Comparison of ENCODE assay signal across 8 mouse cellular contexts in the genomic region with DNA sequence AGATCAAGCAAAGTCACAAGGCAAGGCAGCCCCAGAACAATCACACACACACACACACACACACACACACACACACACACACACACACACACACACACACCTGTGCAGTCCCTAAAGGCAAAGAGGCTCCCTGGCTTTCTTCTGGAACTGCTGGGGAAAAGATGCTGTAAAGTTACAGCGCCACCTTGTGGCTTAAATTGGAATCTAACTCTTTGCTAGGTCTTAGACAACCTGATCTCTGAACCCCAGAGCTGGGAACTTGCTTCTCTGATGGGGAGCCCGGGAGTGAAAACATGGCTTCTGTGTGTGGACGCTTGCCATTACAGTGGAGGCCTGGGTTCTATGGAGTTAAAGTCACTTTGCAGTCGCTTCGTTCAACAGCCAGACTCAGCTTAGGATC. TPM values are rescaled to one million over a fixed set of nuclear protein-coding genes. Genes with fewer than 3 reads are reported as not detected.
A peak's percentile ranks its signal among the peaks of the same experiment; 100 is the strongest.
DNase-seq lines count a peak whose midpoint lies in the region; ATAC-seq and TF ChIP-seq lines count a peak whose summit lies in the region.

No protein-coding gene starts in this region.

- DNase-seq in layer of hippocampus, adult 2 months (ENCODE audit: low spot score in 2 of 2), result peak; percentile 52 to 79
- no peak for DNase-seq in layer of hippocampus, adult 8-10 months (ENCODE audit: low spot score in 2 of 2)
- DNase-seq in MEL (ENCODE audit: low read depth, low spot score), result peak; percentile 80
- peak; percentile 61 to 84 for DNase-seq in cerebellum, postnatal 36 days
- DNase-seq in thymus, postnatal 14 days, result peak; percentile 72

- TF ChIP-seq CTCF in layer of hippocampus, adult 2 months (conservative IDR thresholded peaks at IDR 0.05), result peak; percentile 78
- TF ChIP-seq CTCF in MEL (IDR thresholded peaks at IDR 0.05 in 2 of 3, conservative IDR thresholded peaks at IDR 0.05 in 1 of 3; ENCODE audit: control insufficient read depth in 1 of 3, insufficient read depth in 1 of 3, low read depth in 2 of 3, low read length in 3 of 3, poor library complexity in 1 of 3, severe bottlenecking in 1 of 3), result peak; percentile 54 to 88 (median 59)

- TF ChIP-seq RAD21 in MEL (IDR thresholded peaks at IDR 0.05; ENCODE audit: low read depth, low read length), result peak; percentile 82

- H3K27ac ChIP-seq in layer of hippocampus, adult 2 months, result no peak overlapping the region
- H3K27ac ChIP-seq in MEL (ENCODE audit: control insufficient read depth, low read depth, low read length), result no peak overlapping the region
- H3K27ac ChIP-seq in limb, embryonic 12.5 days, result no peak overlapping the region
- H3K27ac ChIP-seq in midbrain, embryonic 13.5 days, result no peak overlapping the region

- no peaks in the 10 kb centered on the region for H3K36me3 ChIP-seq in MEL (ENCODE audit: control insufficient read depth in 1 of 2, insufficient read depth in 2 of 2, low read length in 2 of 2)
- peaks cover 13% of the 10 kb centered on the region for H3K36me3 ChIP-seq in limb, embryonic 12.5 days
- peaks cover 79% of the 10 kb centered on the region for H3K36me3 ChIP-seq in midbrain, embryonic 13.5 days

- no peaks in the 10 kb centered on the region for H3K4me1 ChIP-seq in MEL (ENCODE audit: control insufficient read depth in 1 of 2, insufficient read depth in 2 of 2, low read length in 2 of 2)
- H3K4me1 ChIP-seq in limb, embryonic 12.5 days (replicated peaks), result no peaks in the 10 kb centered on the region
- peaks cover 11% of the 10 kb centered on the region; the same call in 1 of the 2 replicates for H3K4me1 ChIP-seq in midbrain, embryonic 13.5 days (replicated peaks)

- no peak overlapping the region for H3K9ac ChIP-seq in MEL (ENCODE audit: control insufficient read depth, low read depth, low read length, poor library complexity, severe bottlenecking)
- H3K9ac ChIP-seq in limb, embryonic 12.5 days (replicated peaks), result no peak overlapping the region
- no peak overlapping the region for H3K9ac ChIP-seq in midbrain, embryonic 13.5 days (replicated peaks)

- TF ChIP-seq POLR2A in MEL (IDR thresholded peaks at IDR 0.05; ENCODE audit: control insufficient read depth in 1 of 2, insufficient read depth in 1 of 2, low read depth in 1 of 2, low read length in 2 of 2, poor library complexity in 1 of 2), result no peak

- H3K79me2 ChIP-seq in MEL (ENCODE audit: control insufficient read depth, insufficient read depth, low read length, poor library complexity), result no peaks in the 10 kb centered on the region

- peaks cover 15 to 35% of the 10 kb centered on the region in 2 experiments for H3K27me3 ChIP-seq in MEL (ENCODE audit: control insufficient read depth in 1 of 2, insufficient read depth in 2 of 2, low read length in 2 of 2)
- no peaks in the 10 kb centered on the region for H3K27me3 ChIP-seq in limb, embryonic 12.5 days
- no peaks in the 10 kb centered on the region for H3K27me3 ChIP-seq in midbrain, embryonic 13.5 days

- WGBS in limb, embryonic 12.5 days, result 19% methylated on average over 5 of the region's 5 CpGs
- WGBS in midbrain, embryonic 13.5 days, result 18% methylated on average over 5 of the region's 5 CpGs

- peak; percentile 40 to 42; a peak in 2 of 4 replicates for ATAC-seq in hematopoietic stem cell, adult 5-6 weeks (replicated peaks in 1 of 2; ENCODE audit: insufficient read depth in 1 of 2, low FRiP score in 2 of 2, low TSS enrichment in 1 of 2, low read depth in 1 of 2, poor library complexity in 2 of 2, severe bottlenecking in 2 of 2)
- peak; percentile 35; the same call in 1 of the 2 replicates for ATAC-seq in limb, embryonic 12.5 days (ENCODE audit: insufficient number of reproducible peaks, insufficient read depth, low FRiP score, low TSS enrichment, low read depth)
- ATAC-seq in midbrain, embryonic 13.5 days, result peak; percentile 51

- no peak overlapping the region for H3K4me2 ChIP-seq in limb, embryonic 12.5 days
- H3K4me2 ChIP-seq in midbrain, embryonic 13.5 days (replicated peaks), result no peak overlapping the region

- no peaks in the 10 kb centered on the region for H3K9me3 ChIP-seq in MEL (replicated peaks; ENCODE audit: insufficient read depth, low read length)
- H3K9me3 ChIP-seq in limb, embryonic 12.5 days, result peaks cover 3% of the 10 kb centered on the region; the same call in 1 of the 2 replicates
- no peaks in the 10 kb centered on the region for H3K9me3 ChIP-seq in midbrain, embryonic 13.5 days

- TF ChIP-seq EP300 in MEL (IDR thresholded peaks at IDR 0.05; ENCODE audit: low read depth in 1 of 2, low read length in 2 of 2), result no peak

- no peak overlapping the region for H3K4me3 ChIP-seq in layer of hippocampus, adult 2 months
- no peak overlapping the region for H3K4me3 ChIP-seq in MEL (ENCODE audit: control insufficient read depth in 1 of 2, insufficient read depth in 1 of 2, low read depth in 2 of 2, low read length in 2 of 2)
- no peak overlapping the region for H3K4me3 ChIP-seq in limb, embryonic 12.5 days (replicated peaks)
- no peak overlapping the region for H3K4me3 ChIP-seq in midbrain, embryonic 13.5 days (replicated peaks)

TF ChIP-seq in MEL, 35 proteins besides CTCF, POLR2A, EP300 and RAD21:
- TF ChIP-seq ZC3H11A (IDR thresholded peaks at IDR 0.05; ENCODE audit: low read depth, low read length), result peak; percentile 75
- TF ChIP-seq UBTF (IDR thresholded peaks at IDR 0.05; ENCODE audit: borderline replicate concordance, insufficient read depth, low read depth, low read length), result no peak
- no peak for TF ChIP-seq RCOR1 (IDR thresholded peaks at IDR 0.05; ENCODE audit: low read depth, low read length)
- TF ChIP-seq SMC3 (IDR thresholded peaks at IDR 0.05; ENCODE audit: low read depth, low read length), result peak; percentile 85

RNA-seq across cellular contexts. Expression of a gene that starts 13.9 kb away (rescaled TPM):
- total RNA-seq in layer of hippocampus, adult 2 months (2021), result 10 to 100 TPM; 33.4 to 37.1 TPM
- 10 to 100 TPM; 31.1 to 38.6 (median 37.0) TPM for total RNA-seq in layer of hippocampus, adult 8-10 months (2022)
- total RNA-seq in MEL (2012; rRNA removed), result 7.3 and 7.4 TPM in 2 replicates
- polyA plus RNA-seq in MEL (2012; ENCODE audit: insufficient read depth in 1 of 2, insufficient read length in 2 of 2, low read depth in 1 of 2, low replicate concordance in 2 of 2, missing spikeins in 1 of 2), result 10 to 100 TPM in 1 of 2 experiments, not detected in 1; 16.9 TPM
- 51.2 and 82.1 TPM in 2 replicates for total RNA-seq in hematopoietic stem cell, adult 5-6 weeks (2017)
- 24.6 and 26.7 TPM in 2 replicates for polyA plus RNA-seq in limb, embryonic 12.5 days (2016; fragmentation: Nextera tagmentation; extraction: Ambion mirVana)
- polyA plus RNA-seq in midbrain, embryonic 13.5 days (2015; fragmentation: Nextera tagmentation; extraction: Ambion mirVana), result 35.9 and 36.2 TPM in 2 replicates

RNA-seq across cellular contexts. Expression of a gene that starts 19.2 kb away (rescaled TPM):
- total RNA-seq in layer of hippocampus, adult 2 months (2021), result 100 to 1,000 TPM; 160 to 165 TPM
- total RNA-seq in layer of hippocampus, adult 8-10 months (2022), result 100 to 1,000 TPM; 160 to 178 (median 170) TPM
- not detected in 2 replicates for total RNA-seq in MEL (2012; rRNA removed)
- under 1 TPM in 1 of 2 experiments, not detected in 1; 0.10 TPM for polyA plus RNA-seq in MEL (2012; ENCODE audit: insufficient read depth in 1 of 2, insufficient read length in 2 of 2, low read depth in 1 of 2, low replicate concordance in 2 of 2, missing spikeins in 1 of 2)
- 2.5 TPM in 1 of 2 replicates, not detected in the other for total RNA-seq in hematopoietic stem cell, adult 5-6 weeks (2017)
- 93.5 and 97.8 TPM in 2 replicates for polyA plus RNA-seq in limb, embryonic 12.5 days (2016; fragmentation: Nextera tagmentation; extraction: Ambion mirVana)
- 478 and 520 TPM in 2 replicates for polyA plus RNA-seq in midbrain, embryonic 13.5 days (2015; fragmentation: Nextera tagmentation; extraction: Ambion mirVana)

RNA-seq across cellular contexts. Expression of a gene that starts 42.9 kb away (rescaled TPM):
- total RNA-seq in layer of hippocampus, adult 2 months (2021), result 1 to 10 TPM; 5.7 to 7.4 TPM
- 1 to 10 TPM; 4.4 to 7.0 (median 5.5) TPM for total RNA-seq in layer of hippocampus, adult 8-10 months (2022)
- total RNA-seq in MEL (2012; rRNA removed), result 214 and 242 TPM in 2 replicates
- 100 to 1,000 TPM; 110 to 268 TPM for polyA plus RNA-seq in MEL (2012; ENCODE audit: insufficient read depth in 1 of 2, insufficient read length in 2 of 2, low read depth in 1 of 2, low replicate concordance in 2 of 2, missing spikeins in 1 of 2)
- 125 and 146 TPM in 2 replicates for total RNA-seq in hematopoietic stem cell, adult 5-6 weeks (2017)
- 207 and 208 TPM in 2 replicates for polyA plus RNA-seq in limb, embryonic 12.5 days (2016; fragmentation: Nextera tagmentation; extraction: Ambion mirVana)
- 66.2 and 71.9 TPM in 2 replicates for polyA plus RNA-seq in midbrain, embryonic 13.5 days (2015; fragmentation: Nextera tagmentation; extraction: Ambion mirVana)

RNA-seq across cellular contexts. Expression of a gene that starts 46.4 kb away (rescaled TPM):
- total RNA-seq in layer of hippocampus, adult 2 months (2021), result 10 to 100 TPM; 48.6 to 51.1 TPM
- 10 to 100 TPM; 43.9 to 50.8 (median 49.6) TPM for total RNA-seq in layer of hippocampus, adult 8-10 months (2022)
- 20.3 and 22.9 TPM in 2 replicates for total RNA-seq in MEL (2012; rRNA removed)
- polyA plus RNA-seq in MEL (2012; ENCODE audit: insufficient read depth in 1 of 2, insufficient read length in 2 of 2, low read depth in 1 of 2, low replicate concordance in 2 of 2, missing spikeins in 1 of 2), result 10 to 100 TPM in 1 of 2 experiments, not detected in 1; 42.4 TPM
- 27.5 and 50.7 TPM in 2 replicates for total RNA-seq in hematopoietic stem cell, adult 5-6 weeks (2017)
- 75.5 and 76.2 TPM in 2 replicates for polyA plus RNA-seq in limb, embryonic 12.5 days (2016; fragmentation: Nextera tagmentation; extraction: Ambion mirVana)
- 66.9 and 70.2 TPM in 2 replicates for polyA plus RNA-seq in midbrain, embryonic 13.5 days (2015; fragmentation: Nextera tagmentation; extraction: Ambion mirVana)

Comparison
In these comparisons a context has a peak if more than half of its experiments do, and no peak if none do; other contexts are left out.
1. DNase-seq: peak in layer of hippocampus, adult 2 months (2 of 2), MEL (single experiment), cerebellum, postnatal 36 days (2 of 2) and thymus, postnatal 14 days (single experiment); none in layer of hippocampus, adult 8-10 months (0 of 2).
2. RNA of a gene that starts 19.2 kb away (total RNA-seq): 160 to 178 TPM in layer of hippocampus, adult 8-10 months and 160 to 165 TPM in layer of hippocampus, adult 2 months; 2.5 TPM in hematopoietic stem cell, adult 5-6 weeks and not detected in MEL; every median in the first group is over 10 times any median in the second.
3. RNA of a gene that starts 42.9 kb away (total RNA-seq): 214 to 242 TPM in MEL and 125 to 146 TPM in hematopoietic stem cell, adult 5-6 weeks; 5.7 to 7.4 TPM in layer of hippocampus, adult 2 months and 4.4 to 7.0 TPM in layer of hippocampus, adult 8-10 months; every median in the first group is over 10 times any median in the second.
4. Peak in every context shown above with its lines, with median percentiles within 50 percentile points of each other: ATAC-seq.